Mouse (Mus musculus) heart, postnatal 0 days (tissue): ENCODE results near the gene Cap2. TPM values are rescaled to one million over a fixed set of nuclear protein-coding genes. Genes with fewer than 3 reads are reported as not detected.

Experiments
- ATAC-seq: fragments of 200-750 bp; cut with Nextera tagmentation; 2 replicates; pipeline ENCODE4 v1.8.0; 2017; ENCODE audit warnings: low read depth, moderate number of reproducible peaks, moderate library complexity; ENCODE audit not compliant: insufficient read depth
- DNase-seq: peaks from one replicate; pipeline ENCODE4 v3.0.0-alpha.2; 2016; ENCODE audit warnings: low spot score
- H3K27ac ChIP-seq: fragments of 300-500 bp; sonication (generic); 2 replicates; pipeline ENCODE4 v1.5.1; 2014; ENCODE audit warnings: low read depth, mild to moderate bottlenecking
- H3K27me3 ChIP-seq: fragments of 300-500 bp; sonication (generic); 2 replicates; pipeline ENCODE4 v1.6.1; 2014; ENCODE audit warnings: low read length, mixed read lengths; ENCODE audit not compliant: control insufficient read depth, insufficient read depth
- H3K36me3 ChIP-seq: fragments of 300-500 bp; sonication (generic); replicated peaks from 2 replicates; pipeline ENCODE4 v1.6.1; 2014; ENCODE audit warnings: low read length, mixed read lengths; ENCODE audit not compliant: control insufficient read depth, insufficient read depth
- H3K4me1 ChIP-seq: fragments of 300-500 bp; sonication (generic); 2 replicates; pipeline ENCODE4 v1.6.1; 2014; ENCODE audit warnings: antibody characterized with exemption; ENCODE audit not compliant: control insufficient read depth, insufficient read depth
- H3K4me2 ChIP-seq: fragments of 300-500 bp; sonication (generic); 2 replicates; pipeline ENCODE4 v1.6.1; 2014; ENCODE audit warnings: low read depth, mild to moderate bottlenecking, low read length, moderate library complexity
- H3K4me3 ChIP-seq: fragments of 300-500 bp; sonication (generic); 2 replicates; pipeline ENCODE4 v1.5.1; 2014; ENCODE audit warnings: low read depth, low read length
- H3K9ac ChIP-seq: fragments of 300-500 bp; sonication (generic); replicated peaks from 2 replicates; pipeline ENCODE4 v1.6.1; 2014; ENCODE audit warnings: low read depth, low read length, mixed read lengths
- H3K9me3 ChIP-seq: fragments of 300-500 bp; sonication (generic); replicated peaks from 2 replicates; pipeline ENCODE4 v1.6.1; 2016; ENCODE audit warnings: low read length; ENCODE audit not compliant: control insufficient read depth
- CTCF ChIP-seq: IDR thresholded peaks from 2 replicates; pipeline ENCODE4 v1.5.1; 2016; ENCODE audit warnings: antibody characterized with exemption, control low read depth, low read depth
- EP300 ChIP-seq: IDR thresholded peaks from 2 replicates; pipeline ENCODE4 v1.6.1; 2016; ENCODE audit warnings: antibody characterized with exemption, low read depth
- WGBS: fragments of 180-500 bp; shearing (Covaris S2); extraction: QIAGEN DNeasy Blood & Tissue Kit; methylation state at CpG from one replicate; pipeline ENCODE4 v1.1.7; 2014; 5-methylcytosine and 5-hydroxymethylcytosine counted together
- polyA plus RNA-seq: library from polyadenylated mRNA; unstranded; fragments of >200 nt; fragmentation: Nextera tagmentation; extraction: Ambion mirVana; gene quantifications from 2 replicates; pipeline ENCODE4 v1.2.1, GENCODE M21; 2015
- total RNA-seq: library from RNA; depleted of rRNA; stranded (reverse); fragments of >200 nt; gene quantifications from 2 replicates; pipeline ENCODE4 v1.2.3, GENCODE M21; 2014; ENCODE audit warnings: low replicate concordance

The Cap2 gene
- total and polyA plus RNA-seq, 2 experiments from 2014 or later = 144 to 257 TPM

- TF ChIP-seq CTCF = no peak
- no peak for TF ChIP-seq EP300
- 75% methylated on average over 3 of the region's 3 CpGs for WGBS
- Histone ChIP-seq H3K4me2 (no peak overlapping the region), H3K27ac (no peak overlapping the region), H3K36me3 (no peaks in the 10 kb centered on the region), H3K4me3 (no peak overlapping the region), H3K27me3 (no peaks in the 10 kb centered on the region), H3K9me3 (no peaks in the 10 kb centered on the region), H3K4me1 (no peaks in the 10 kb centered on the region), H3K9ac (no peak overlapping the region)
- ATAC-seq = no peak
- DNase-seq = no peak
Observed at GRCm38 (mm10) chr13:46481271-46481670, 20.4 kb upstream of the Cap2 start.

DNA sequence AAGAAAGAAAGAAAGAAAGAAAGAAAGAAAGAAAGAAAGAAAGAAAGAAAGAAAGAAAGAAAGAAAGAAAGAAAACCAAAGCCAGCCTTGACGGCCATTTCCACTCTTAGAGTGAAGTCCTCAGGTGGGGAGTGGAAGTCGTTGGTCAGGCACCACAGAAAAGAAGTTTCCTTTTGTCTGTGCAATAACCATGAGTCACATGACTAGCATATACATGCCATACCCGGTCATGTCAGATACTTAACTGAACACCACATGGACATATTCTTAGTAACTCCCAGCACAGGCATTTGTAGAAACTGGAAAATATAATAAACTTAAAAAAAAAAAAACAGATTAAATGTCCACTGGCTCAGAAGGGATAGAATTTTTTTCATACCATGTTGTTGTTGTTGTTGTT, 16.0 kb upstream of the Cap2 start:
- Histone ChIP-seq H3K27ac (no peak overlapping the region), H3K9ac (no peak overlapping the region), H3K27me3 (no peaks in the 10 kb centered on the region), H3K36me3 (no peaks in the 10 kb centered on the region), H3K4me1 (peaks cover 3% of the 10 kb centered on the region; the same call in 1 of the 2 replicates), H3K4me3 (no peak overlapping the region), H3K4me2 (no peak overlapping the region), H3K9me3 (no peaks in the 10 kb centered on the region)
- TF ChIP-seq EP300 (no peak), CTCF (no peak)
- 81% methylated on average over 3 of the region's 3 CpGs for WGBS
- no peak for ATAC-seq
- DNase-seq = no peak

- WGBS = 40% methylated on average over 4 of the region's 4 CpGs
- H3K4me2 ChIP-seq = no peak overlapping the region
- no peak overlapping the region for H3K9ac ChIP-seq
- ATAC-seq (no peak), DNase-seq (peak; percentile 23)
- H3K27me3 ChIP-seq = no peaks in the 10 kb centered on the region
- H3K36me3 ChIP-seq = no peaks in the 10 kb centered on the region
- peak overlapping the region; percentile 25; the same call in 1 of the 2 replicates for H3K27ac ChIP-seq
- no peak overlapping the region for H3K4me3 ChIP-seq
- 0 out of 2 replicates have a peak, but pooled peaks cover 1% of the 10 kb centered on the region for H3K9me3 ChIP-seq
- peaks cover 3% of the 10 kb centered on the region; the same call in 1 of the 2 replicates for H3K4me1 ChIP-seq
- TF ChIP-seq CTCF (no peak), EP300 (no peak)
Observed at GRCm38 (mm10) chr13:46488166-46488565, 13.5 kb upstream of the Cap2 start.

- H3K27me3 ChIP-seq = no peaks in the 10 kb centered on the region
- 0 out of 2 replicates have a peak, but pooled peaks cover 8% of the 10 kb centered on the region for H3K9me3 ChIP-seq
- ATAC-seq (no peak), DNase-seq (no peak)
- H3K4me1 ChIP-seq = peaks cover 3% of the 10 kb centered on the region; the same call in 1 of the 2 replicates
- H3K4me2 ChIP-seq = no peak overlapping the region
- no peak overlapping the region for H3K4me3 ChIP-seq
- 51% methylated on average over 4 of the region's 4 CpGs for WGBS
- no peak overlapping the region for H3K27ac ChIP-seq
- H3K9ac ChIP-seq = no peak overlapping the region
- TF ChIP-seq EP300 (no peak), CTCF (no peak)
- H3K36me3 ChIP-seq = no peaks in the 10 kb centered on the region
Observed at GRCm38 (mm10) chr13:46490644-46491043, 11.0 kb upstream of the Cap2 start.

DNA sequence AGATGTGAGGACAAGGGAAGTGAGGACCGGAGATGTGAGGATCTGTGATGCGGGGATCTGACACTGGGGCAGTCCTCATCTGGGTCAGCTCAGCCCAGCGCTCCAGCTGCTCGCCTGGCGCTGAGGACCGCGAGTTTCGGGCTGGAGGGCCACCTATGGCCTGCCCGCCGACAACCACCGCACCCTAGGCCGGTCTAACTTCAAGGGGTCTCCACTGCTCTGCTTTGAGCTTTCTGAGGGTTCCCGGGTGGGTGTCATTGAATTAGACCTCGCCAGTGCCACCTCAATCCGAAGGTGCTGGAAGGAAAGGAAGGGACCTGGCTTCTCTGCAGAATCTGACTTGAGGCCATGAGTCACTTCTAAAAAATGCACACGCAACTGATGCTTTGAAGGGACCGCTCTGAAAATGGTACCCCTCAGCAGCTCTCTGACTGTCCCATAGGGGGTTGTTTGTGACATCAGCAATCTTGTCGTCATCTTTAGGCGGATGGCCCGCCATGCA, 793 bp downstream of the Cap2 start:
- Histone ChIP-seq H3K27ac (peak overlapping the region; percentile 95), H3K9ac (peak overlapping the region; percentile 62), H3K4me1 (peaks cover 3% of the 10 kb centered on the region), H3K4me2 (peak overlapping the region; percentile 67), H3K36me3 (0 out of 2 replicates have a peak, but pooled peaks cover 3% of the 10 kb centered on the region), H3K4me3 (peak overlapping the region; percentile 68), H3K9me3 (no peaks in the 10 kb centered on the region), H3K27me3 (no peaks in the 10 kb centered on the region)
- ATAC-seq = peak; percentile 67
- no peak for TF ChIP-seq CTCF
- TF ChIP-seq EP300 = 0 out of 2 replicates have a peak, but pooled peaks have one; percentile 38
- DNase-seq = peak; percentile 85
- WGBS = 2% methylated on average over 20 of the region's 20 CpGs

DNA sequence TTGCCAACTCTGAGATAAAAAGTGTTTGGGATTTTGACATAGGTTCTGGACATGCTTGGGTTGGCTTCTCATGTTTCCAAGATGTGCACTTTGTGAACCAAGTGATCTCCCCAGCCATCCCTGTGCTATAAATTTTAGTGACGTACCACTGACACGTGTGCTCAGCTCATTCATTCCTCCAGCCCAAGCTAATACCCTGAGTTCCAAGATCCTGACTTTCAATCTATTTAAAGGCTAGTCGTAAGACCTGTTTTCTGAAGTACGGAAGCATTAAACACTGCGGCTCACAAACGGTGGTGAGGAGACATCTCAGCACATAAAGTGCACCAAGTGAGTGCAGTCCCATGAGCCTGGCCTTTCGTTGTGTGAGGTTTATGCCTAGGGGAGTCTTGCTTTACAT, 6.3 kb downstream of the Cap2 start:
- TF ChIP-seq CTCF (no peak), EP300 (no peak)
- WGBS = 53% methylated on average over 7 of the region's 7 CpGs
- no peak for DNase-seq
- no peak for ATAC-seq
- Histone ChIP-seq H3K4me3 (no peak overlapping the region), H3K4me2 (no peak overlapping the region), H3K36me3 (0 out of 2 replicates have a peak, but pooled peaks cover 3% of the 10 kb centered on the region), H3K27ac (peak overlapping the region; percentile 18; the same call in 1 of the 2 replicates), H3K4me1 (peaks cover 7% of the 10 kb centered on the region), H3K9me3 (no peaks in the 10 kb centered on the region), H3K9ac (no peak overlapping the region), H3K27me3 (no peaks in the 10 kb centered on the region)
